Mouse (Mus musculus) cortical plate, adult 2 months (tissue): ENCODE measurements around the gene Mpc2.

Experiments used
- CTCF ChIP-seq: fragments of 200-500 bp; IDR thresholded peaks from 2 replicates; pipeline ENCODE4 v1.5.1; 2011; ENCODE audit warnings: mild to moderate bottlenecking, control low read depth, low read length; ENCODE audit not compliant: insufficient read depth; ENCODE audit errors: extremely low read depth
- POLR2A ChIP-seq: fragments of 200-500 bp; IDR thresholded peaks from 2 replicates; pipeline ENCODE4 v1.6.1; 2011; ENCODE audit warnings: mild to moderate bottlenecking, low read length, control low read depth; ENCODE audit not compliant: insufficient read depth; ENCODE audit errors: extremely low read depth

DNA sequence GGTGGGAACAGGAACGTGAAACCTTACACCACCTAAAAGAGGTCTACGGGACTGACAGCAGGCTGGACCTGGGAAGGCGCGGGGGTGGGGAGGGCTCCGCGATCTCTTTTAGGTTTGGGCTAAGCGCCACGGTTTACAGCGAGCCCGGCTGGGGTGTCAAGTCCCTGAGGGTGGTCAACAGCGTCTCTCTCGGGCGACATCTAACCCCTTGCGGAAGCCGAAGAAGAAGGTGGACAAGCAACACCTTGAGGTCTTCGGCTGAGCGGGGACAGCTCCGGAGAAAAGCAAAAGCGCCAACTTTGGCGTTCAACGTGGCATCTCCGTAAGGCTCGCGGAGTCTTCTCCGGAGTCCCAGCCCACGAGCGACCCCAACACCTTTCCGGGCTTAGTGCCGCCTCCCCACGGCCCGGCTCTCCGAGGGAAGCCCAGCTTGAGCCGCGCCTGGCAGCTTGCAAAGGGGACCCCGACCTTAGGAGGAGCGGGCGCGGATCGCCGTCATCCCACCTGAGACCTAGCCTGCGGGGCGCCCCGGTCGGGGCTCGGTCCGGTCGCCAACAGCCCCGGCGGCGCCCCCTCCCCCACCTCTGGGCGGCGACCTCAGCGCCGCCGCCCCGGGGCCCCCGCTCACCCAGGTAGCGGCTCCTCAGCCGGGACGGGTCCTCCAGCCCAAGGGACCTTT lies 795 bp upstream of the Mpc2 start:
- TF ChIP-seq POLR2A (no peak), CTCF (no peak)
